Mouse (Mus musculus) small intestine, adult 2 months (tissue): ENCODE data around the gene Plekhg3. TPM values are rescaled to one million over a fixed set of nuclear protein-coding genes. Genes with fewer than 3 reads are reported as not detected.

Experiments
- H3K27ac ChIP-seq: fragments of 200-500 bp; 2 replicates; pipeline ENCODE4 v1.5.1; 2012; ENCODE audit warnings: low read depth, low read length, control low read depth, inconsistent platforms; ENCODE audit not compliant: insufficient read depth
- H3K27me3 ChIP-seq: fragments of 200-500 bp; 2 replicates; pipeline ENCODE4 v1.6.1; 2012; ENCODE audit warnings: mild to moderate bottlenecking, moderate library complexity, low read length, inconsistent platforms; ENCODE audit not compliant: control insufficient read depth, insufficient read depth
- H3K36me3 ChIP-seq: fragments of 200-500 bp; 2 replicates; pipeline ENCODE4 v1.6.1; 2012; ENCODE audit warnings: mild to moderate bottlenecking, low read length, control low read depth, inconsistent platforms; ENCODE audit not compliant: control insufficient read depth, insufficient read depth
- H3K4me1 ChIP-seq: fragments of 200-500 bp; 2 replicates; pipeline ENCODE4 v1.6.1; 2012; ENCODE audit warnings: low read length, inconsistent platforms, mixed read lengths; ENCODE audit not compliant: control insufficient read depth, insufficient read depth, insufficient read length
- H3K4me3 ChIP-seq: fragments of 200-500 bp; 2 replicates; pipeline ENCODE4 v1.5.1; 2012; ENCODE audit warnings: low read depth, mild to moderate bottlenecking, control low read depth, inconsistent platforms, low read length, moderate library complexity
- CTCF ChIP-seq: fragments of 200-500 bp; IDR thresholded peaks from 2 replicates; pipeline ENCODE4 v1.5.1; 2012; ENCODE audit warnings: low read depth, mild to moderate bottlenecking, control low read depth, inconsistent platforms, low read length, moderate library complexity, mixed read lengths; ENCODE audit not compliant: insufficient replicate concordance, insufficient read length; ENCODE audit errors: extremely low read depth
- POLR2A ChIP-seq: fragments of 200-500 bp; IDR thresholded peaks from 2 replicates; pipeline ENCODE4 v1.6.1; 2012; ENCODE audit warnings: low read depth, mild to moderate bottlenecking, control low read depth, inconsistent platforms, low read length, moderate library complexity
- WGBS: fragments of 180-500 bp; shearing (Covaris S2); methylation state at CpG from one replicate; pipeline ENCODE4 v1.1.7; 2018; 5-methylcytosine and 5-hydroxymethylcytosine counted together
- polyA plus RNA-seq: library from polyadenylated mRNA; depleted of rRNA; stranded (reverse); fragments of >200 nt; gene quantifications from 2 replicates; pipeline ENCODE4 v1.2.3, GENCODE M21; 2012

Gene Plekhg3
- polyA plus RNA-seq, 1 experiment = 16.9 TPM

GRCm38 (mm10) chr12:76534233-76534632 lies 3.5 kb downstream of the Plekhg3 start:
- WGBS = 3% methylated on average over 11 of the region's 11 CpGs
- no peak for TF ChIP-seq POLR2A
- no peak for TF ChIP-seq CTCF
- Histone ChIP-seq H3K27me3 (no peaks in the 10 kb centered on the region), H3K4me1 (peaks cover 20% of the 10 kb centered on the region), H3K4me3 (peak overlapping the region; percentile 80), H3K36me3 (peaks cover 2% of the 10 kb centered on the region; the same call in 1 of the 2 replicates), H3K27ac (peak overlapping the region; percentile 82)

DNA sequence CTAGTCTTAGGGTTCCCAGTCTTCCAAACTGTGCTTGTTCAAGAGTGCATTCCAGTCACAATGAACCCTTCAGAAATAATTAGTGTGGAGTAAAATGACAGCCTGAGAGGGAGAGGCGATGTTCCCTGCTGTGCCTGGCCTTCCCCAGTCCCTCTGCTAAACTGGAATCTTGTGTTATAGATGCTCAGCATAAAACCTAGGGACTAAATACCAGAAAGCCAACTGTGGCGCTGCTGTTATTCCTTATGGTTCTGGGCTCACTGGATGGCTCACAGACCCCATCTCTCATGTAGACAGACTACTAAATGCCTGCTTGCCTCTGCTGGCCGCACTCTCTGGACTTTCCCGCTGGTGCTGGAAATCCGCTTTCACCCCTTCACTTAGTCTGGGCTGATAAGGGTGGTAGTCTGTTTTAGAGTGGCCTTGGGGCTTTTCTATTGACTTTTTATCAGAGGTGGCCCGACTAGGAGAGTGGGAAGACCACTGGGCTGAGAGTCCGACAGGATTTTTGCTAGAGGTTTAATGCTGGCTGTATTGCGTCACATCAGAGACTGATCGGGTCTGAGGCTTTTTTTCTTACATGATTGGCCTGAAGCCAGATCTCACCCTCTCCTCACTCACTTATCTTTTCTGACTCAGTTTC lies 4.1 kb downstream of the Plekhg3 start:
- Histone ChIP-seq H3K27ac (peak overlapping the region; percentile 82), H3K4me1 (peaks cover 20% of the 10 kb centered on the region), H3K27me3 (no peaks in the 10 kb centered on the region), H3K4me3 (peak overlapping the region; percentile 80), H3K36me3 (peaks cover 2% of the 10 kb centered on the region; the same call in 1 of the 2 replicates)
- 9% methylated on average over 9 of the region's 9 CpGs for WGBS
- TF ChIP-seq CTCF = no peak
- TF ChIP-seq POLR2A = no peak

DNA sequence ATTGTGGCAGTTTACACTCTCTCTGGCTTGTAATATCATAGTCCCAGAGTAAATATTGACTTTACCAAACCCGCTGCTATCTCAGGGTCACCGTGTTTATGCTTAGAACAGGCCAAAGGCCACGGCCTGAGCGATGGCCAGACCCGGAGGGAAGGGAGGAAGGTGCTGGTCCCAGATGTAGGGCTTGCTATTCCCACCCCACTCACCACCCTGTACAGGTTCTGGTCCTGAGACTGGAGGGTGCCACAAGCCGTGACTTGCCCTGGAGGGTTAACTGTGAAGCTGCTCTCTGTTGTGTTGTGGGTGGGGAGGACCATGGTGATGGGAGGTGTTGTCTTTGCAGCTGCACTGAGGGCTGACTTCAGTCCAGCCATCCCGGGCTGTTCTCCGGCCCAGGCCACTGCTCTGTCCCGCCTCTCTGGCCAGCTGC lies 4.8 kb downstream of the Plekhg3 start:
- Histone ChIP-seq H3K4me1 (peaks cover 19% of the 10 kb centered on the region), H3K27ac (peak overlapping the region; percentile 67), H3K4me3 (peak overlapping the region; percentile 54), H3K36me3 (peaks cover 2% of the 10 kb centered on the region; the same call in 1 of the 2 replicates), H3K27me3 (no peaks in the 10 kb centered on the region)
- no peak for TF ChIP-seq POLR2A
- WGBS = 20% methylated on average over 9 of the region's 9 CpGs

DNA sequence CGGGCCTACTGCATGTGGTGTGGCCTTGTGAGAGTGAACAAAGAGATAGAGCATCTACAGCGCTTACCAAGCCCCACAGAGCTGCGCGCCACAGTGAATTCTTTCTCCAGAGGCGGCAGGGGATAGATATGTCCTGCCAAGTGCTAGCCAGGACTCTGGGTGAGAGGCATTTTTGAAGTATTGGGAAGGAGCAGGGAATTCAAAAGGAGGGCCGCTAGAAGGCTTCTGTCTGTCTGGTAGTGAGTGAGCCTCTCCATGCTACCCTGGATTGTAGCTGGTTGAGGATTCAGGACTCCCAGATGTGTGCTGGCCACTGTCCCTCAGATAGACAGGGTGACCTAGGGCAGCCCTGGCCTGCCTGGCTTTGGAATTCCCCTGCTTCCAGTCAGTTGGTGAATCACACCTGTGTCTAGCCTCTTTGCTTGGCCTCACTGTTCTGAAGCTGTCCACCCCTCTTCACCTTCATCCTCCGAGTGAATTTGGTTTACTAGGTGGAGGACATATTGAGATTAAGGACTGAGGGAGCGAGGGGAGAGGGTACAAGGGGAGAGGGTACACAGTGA lies 6.0 kb downstream of the Plekhg3 start:
- Histone ChIP-seq H3K27me3 (no peaks in the 10 kb centered on the region), H3K4me3 (no peak overlapping the region), H3K36me3 (peaks cover 2% of the 10 kb centered on the region; the same call in 1 of the 2 replicates), H3K4me1 (peaks cover 16% of the 10 kb centered on the region), H3K27ac (peak overlapping the region; percentile 56)
- TF ChIP-seq CTCF (no peak), POLR2A (no peak)
- WGBS = 79% methylated on average over 8 of the region's 8 CpGs

DNA sequence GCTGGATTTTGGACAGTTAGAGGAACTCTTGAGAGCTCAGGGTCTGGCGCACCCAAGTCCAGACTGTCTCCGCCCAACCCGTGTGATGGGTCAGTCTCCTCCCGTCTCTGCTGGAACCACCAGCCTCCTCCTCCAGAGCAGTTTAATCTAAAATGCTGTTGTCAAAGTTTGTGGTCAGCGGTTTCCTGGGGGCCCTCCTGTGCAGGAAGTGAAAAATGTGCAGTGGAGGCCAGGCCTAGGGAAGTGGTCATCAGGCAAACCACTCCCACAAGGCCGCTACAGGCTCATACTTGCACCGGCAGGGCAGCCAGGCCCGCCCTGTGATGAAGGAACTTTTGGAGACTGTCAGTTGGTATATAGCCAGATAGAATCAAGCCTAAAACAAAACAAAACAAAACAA lies 6.7 kb downstream of the Plekhg3 start:
- Histone ChIP-seq H3K4me3 (no peak overlapping the region), H3K27me3 (no peaks in the 10 kb centered on the region), H3K27ac (peak overlapping the region; percentile 56), H3K36me3 (peaks cover 2% of the 10 kb centered on the region; the same call in 1 of the 2 replicates), H3K4me1 (peaks cover 16% of the 10 kb centered on the region)
- TF ChIP-seq CTCF = no peak
- TF ChIP-seq POLR2A = no peak; the same call in 1 of the 2 replicates
- WGBS = 60% methylated on average over 8 of the region's 8 CpGs

- H3K36me3 ChIP-seq = peaks cover 2% of the 10 kb centered on the region; the same call in 1 of the 2 replicates
- no peak overlapping the region for H3K4me3 ChIP-seq
- H3K4me1 ChIP-seq = peaks cover 16% of the 10 kb centered on the region
- no peaks in the 10 kb centered on the region for H3K27me3 ChIP-seq
- H3K27ac ChIP-seq = peak overlapping the region; percentile 0; the same call in 1 of the 2 replicates
- no peak for TF ChIP-seq POLR2A
- no peak for TF ChIP-seq CTCF
- WGBS = 79% methylated on average over 3 of the region's 3 CpGs
These were observed 9.5 kb downstream of the Plekhg3 start for GRCm38 (mm10) chr12:76540169-76540568.

DNA sequence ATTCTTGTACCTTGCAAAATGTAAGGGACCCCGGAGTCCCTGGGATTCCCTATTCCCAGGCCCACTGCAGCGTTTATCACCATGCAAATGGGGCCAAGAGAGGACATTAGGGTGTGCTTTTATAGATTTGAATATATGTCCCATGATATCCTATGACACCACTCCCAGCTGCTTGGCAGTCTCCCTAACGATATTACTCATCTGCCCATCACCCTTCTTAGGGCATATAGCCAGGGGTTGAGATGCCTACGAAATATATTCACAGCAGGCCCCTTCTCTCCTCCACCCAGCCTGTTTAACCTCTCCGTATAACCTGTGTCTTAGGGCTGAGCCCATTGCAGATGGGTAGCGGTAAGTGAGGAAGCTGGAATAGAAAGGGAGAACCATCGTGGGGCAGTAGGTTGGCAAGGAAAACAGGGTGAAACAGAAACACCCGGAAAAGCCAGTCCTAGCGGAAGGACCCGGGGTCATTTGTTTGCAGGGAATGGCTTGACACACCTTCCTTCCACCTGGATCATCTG lies 10.1 kb downstream of the Plekhg3 start:
- 27% methylated on average over 10 of the region's 10 CpGs for WGBS
- H3K27me3 ChIP-seq = no peaks in the 10 kb centered on the region
- peak overlapping the region; percentile 12; the same call in 1 of the 2 replicates for H3K4me3 ChIP-seq
- H3K27ac ChIP-seq = peak overlapping the region; percentile 56
- peaks cover 14% of the 10 kb centered on the region; the same call in 1 of the 2 replicates for H3K4me1 ChIP-seq
- TF ChIP-seq POLR2A (no peak), CTCF (peak; percentile 15; the same call in 1 of the 2 replicates)
- H3K36me3 ChIP-seq = peaks cover 2% of the 10 kb centered on the region; the same call in 1 of the 2 replicates
